Mouse (Mus musculus) heart, embryonic 16.5 days (tissue): Measurements from ENCODE around the gene Emilin3. TPM values are rescaled to one million over a fixed set of nuclear protein-coding genes. Genes with fewer than 3 reads are reported as not detected.

Source experiments
- ATAC-seq: fragments of 200-750 bp; cut with Nextera tagmentation; replicated peaks from 2 replicates; pipeline ENCODE4 v1.8.0; 2017; ENCODE audit warnings: moderate number of reproducible peaks; ENCODE audit not compliant: insufficient read depth, low FRiP score; ENCODE audit errors: extremely low read depth
- H3K27ac ChIP-seq: fragments of 300-500 bp; sonication (generic); 2 replicates; pipeline ENCODE4 v1.5.1; 2014; ENCODE audit warnings: mild to moderate bottlenecking, low read length, control low read depth, moderate library complexity
- H3K27me3 ChIP-seq: fragments of 300-500 bp; sonication (generic); 2 replicates; pipeline ENCODE4 v1.6.1; 2014; ENCODE audit warnings: low read length, mixed read lengths; ENCODE audit not compliant: control insufficient read depth, insufficient read depth
- H3K36me3 ChIP-seq: fragments of 300-500 bp; sonication (generic); 2 replicates; pipeline ENCODE4 v1.6.1; 2014; ENCODE audit not compliant: control insufficient read depth, insufficient read depth
- H3K4me1 ChIP-seq: fragments of 300-500 bp; sonication (generic); 2 replicates; pipeline ENCODE4 v1.6.1; 2014; ENCODE audit warnings: low read length, mixed read lengths; ENCODE audit not compliant: control insufficient read depth, insufficient read depth
- H3K4me2 ChIP-seq: fragments of 300-500 bp; sonication (generic); 2 replicates; pipeline ENCODE4 v1.6.1; 2014; ENCODE audit warnings: low read depth, mild to moderate bottlenecking, control low read depth, low read length
- H3K4me3 ChIP-seq: fragments of 300-500 bp; sonication (generic); 2 replicates; pipeline ENCODE4 v1.5.1; 2014; ENCODE audit warnings: mild to moderate bottlenecking, control low read depth, low read length
- H3K9ac ChIP-seq: fragments of 300-500 bp; sonication (generic); 2 replicates; pipeline ENCODE4 v1.6.1; 2014; ENCODE audit warnings: low read length, control low read depth
- H3K9me3 ChIP-seq: fragments of 300-500 bp; sonication (generic); replicated peaks from 2 replicates; pipeline ENCODE4 v1.6.1; 2016; ENCODE audit warnings: low read length; ENCODE audit not compliant: control insufficient read depth
- WGBS: fragments of 180-500 bp; shearing (Covaris S2); extraction: QIAGEN DNeasy Blood & Tissue Kit; methylation state at CpG from one replicate; pipeline ENCODE4 v1.1.7; 2014; 5-methylcytosine and 5-hydroxymethylcytosine counted together
- polyA plus RNA-seq: library from polyadenylated mRNA; unstranded; fragments of >200 nt; fragmentation: Nextera tagmentation; extraction: Ambion mirVana; gene quantifications from 2 replicates; pipeline ENCODE4 v1.2.1, GENCODE M21; 2015

The Emilin3 gene
- polyA plus RNA-seq, 1 experiment from 2014 or later = 1.5 TPM

GRCm38 (mm10) chr2:160921285-160921684, 9.2 kb upstream of the Emilin3 start:
- no peak for ATAC-seq
- no peaks in the 10 kb centered on the region for H3K36me3 ChIP-seq
- 61% methylated on average over 7 of the region's 7 CpGs for WGBS
- H3K27me3 ChIP-seq = no peaks in the 10 kb centered on the region
- H3K9ac ChIP-seq = no peak overlapping the region
- no peak overlapping the region for H3K27ac ChIP-seq
- no peak overlapping the region for H3K4me2 ChIP-seq
- H3K9me3 ChIP-seq = no peaks in the 10 kb centered on the region
- no peak overlapping the region for H3K4me3 ChIP-seq
- H3K4me1 ChIP-seq = no peaks in the 10 kb centered on the region

- peaks cover 5% of the 10 kb centered on the region; the same call in 1 of the 2 replicates for H3K27me3 ChIP-seq
- H3K9ac ChIP-seq = no peak overlapping the region
- no peaks in the 10 kb centered on the region for H3K36me3 ChIP-seq
- no peak overlapping the region for H3K27ac ChIP-seq
- H3K4me2 ChIP-seq = no peak overlapping the region
- no peak overlapping the region for H3K4me3 ChIP-seq
- 70% methylated on average over 2 of the region's 2 CpGs for WGBS
- H3K9me3 ChIP-seq = no peaks in the 10 kb centered on the region
- H3K4me1 ChIP-seq = peaks cover 4% of the 10 kb centered on the region; the same call in 1 of the 2 replicates
- no peak for ATAC-seq
These were observed 6.7 kb upstream of the Emilin3 start for GRCm38 (mm10) chr2:160918930-160919215.

GRCm38 (mm10) chr2:160918154-160918929, 6.2 kb upstream of the Emilin3 start:
- H3K27me3 ChIP-seq = peaks cover 9% of the 10 kb centered on the region
- no peak overlapping the region for H3K27ac ChIP-seq
- H3K4me1 ChIP-seq = peaks cover 4% of the 10 kb centered on the region; the same call in 1 of the 2 replicates
- no peaks in the 10 kb centered on the region for H3K9me3 ChIP-seq
- H3K9ac ChIP-seq = no peak overlapping the region
- H3K4me2 ChIP-seq = no peak overlapping the region
- WGBS = 68% methylated on average over 8 of the region's 8 CpGs
- no peak for ATAC-seq
- H3K36me3 ChIP-seq = no peaks in the 10 kb centered on the region
- no peak overlapping the region for H3K4me3 ChIP-seq

- Histone ChIP-seq H3K36me3 (no peaks in the 10 kb centered on the region), H3K9ac (no peak overlapping the region), H3K4me1 (peaks cover 4% of the 10 kb centered on the region; the same call in 1 of the 2 replicates), H3K4me3 (no peak overlapping the region), H3K27me3 (peaks cover 20% of the 10 kb centered on the region), H3K4me2 (no peak overlapping the region), H3K9me3 (no peaks in the 10 kb centered on the region), H3K27ac (no peak overlapping the region)
- no peak for ATAC-seq
- 72% methylated on average over 3 of the region's 3 CpGs for WGBS
These were observed 5.2 kb upstream of the Emilin3 start for GRCm38 (mm10) chr2:160917313-160917712.

- no peaks in the 10 kb centered on the region for H3K36me3 ChIP-seq
- no peak overlapping the region for H3K27ac ChIP-seq
- H3K27me3 ChIP-seq = peaks cover 26% of the 10 kb centered on the region
- peaks cover 5% of the 10 kb centered on the region; the same call in 1 of the 2 replicates for H3K4me1 ChIP-seq
- no peaks in the 10 kb centered on the region for H3K9me3 ChIP-seq
- H3K9ac ChIP-seq = no peak overlapping the region
- H3K4me3 ChIP-seq = no peak overlapping the region
- ATAC-seq = no peak
- H3K4me2 ChIP-seq = no peak overlapping the region
- WGBS = 89% methylated on average over 8 of the region's 8 CpGs
These were observed 4.6 kb upstream of the Emilin3 start for GRCm38 (mm10) chr2:160916714-160917113.

- H3K36me3 ChIP-seq = no peaks in the 10 kb centered on the region
- WGBS = 50% methylated on average over 13 of the region's 13 CpGs
- no peaks in the 10 kb centered on the region for H3K9me3 ChIP-seq
- H3K9ac ChIP-seq = no peak overlapping the region
- no peak overlapping the region for H3K4me3 ChIP-seq
- peaks cover 31% of the 10 kb centered on the region for H3K27me3 ChIP-seq
- H3K4me1 ChIP-seq = peaks cover 9% of the 10 kb centered on the region; the same call in 1 of the 2 replicates
- ATAC-seq = no peak
- H3K27ac ChIP-seq = no peak overlapping the region
- peak overlapping the region; percentile 25; the same call in 1 of the 2 replicates for H3K4me2 ChIP-seq
These were observed 3.9 kb upstream of the Emilin3 start for GRCm38 (mm10) chr2:160915821-160916610.

- Histone ChIP-seq H3K4me2 (no peak overlapping the region), H3K27me3 (peaks cover 44% of the 10 kb centered on the region), H3K4me1 (peaks cover 9% of the 10 kb centered on the region; the same call in 1 of the 2 replicates), H3K9ac (no peak overlapping the region), H3K9me3 (no peaks in the 10 kb centered on the region), H3K27ac (no peak overlapping the region), H3K36me3 (no peaks in the 10 kb centered on the region), H3K4me3 (no peak overlapping the region)
- no peak for ATAC-seq
- 73% methylated on average over 9 of the region's 9 CpGs for WGBS
These were observed 2.5 kb upstream of the Emilin3 start for GRCm38 (mm10) chr2:160914656-160915055.

GRCm38 (mm10) chr2:160911558-160912201, 448 bp downstream of the Emilin3 start:
- Histone ChIP-seq H3K4me1 (peaks cover 9% of the 10 kb centered on the region; the same call in 1 of the 2 replicates), H3K4me2 (peak overlapping the region; percentile 94), H3K4me3 (peak overlapping the region; percentile 60), H3K9me3 (no peaks in the 10 kb centered on the region), H3K27ac (no peak overlapping the region), H3K27me3 (peaks cover 58% of the 10 kb centered on the region), H3K9ac (peak overlapping the region; percentile 63), H3K36me3 (no peaks in the 10 kb centered on the region)
- peak; percentile 23; the same call in 1 of the 2 replicates for ATAC-seq
- 2% methylated on average over 61 of the region's 64 CpGs for WGBS
